Mouse (Mus musculus): ENCODE results near the gene Proser3.
A peak's percentile ranks its signal among the peaks of the same experiment; 100 is the strongest.

Proser3 gene

GRCm38 (mm10) chr7:30492765-30493164, 59.3 kb downstream of the Proser3 start:
- DNase-seq (ENCODE audit: low read depth in 1 of 2, low spot score in 2 of 2): peak in 1 of 2 experiments; percentile 65

GRCm38 (mm10) chr7:30490957-30491307, 61.2 kb downstream of the Proser3 start:
- DNase-seq (ENCODE audit: low read depth in 1 of 2, low spot score in 2 of 2): no peak

- no peak for DNase-seq (ENCODE audit: low read depth in 1 of 2, low spot score in 2 of 2)
These were observed 61.7 kb downstream of the Proser3 start for GRCm38 (mm10) chr7:30490251-30490956.
